Mouse (Mus musculus): ENCODE results near the gene Kmt2b.

GRCm38 (mm10) chr7:30592772-30593423, 4.4 kb upstream of the Kmt2b start:
- TF ChIP-seq CTCF (IDR thresholded peaks at IDR 0.05; ENCODE audit: low read depth), result no peak
- TF ChIP-seq EP300 (IDR thresholded peaks at IDR 0.05; ENCODE audit: low read depth), result no peak
